Mouse (Mus musculus) B cell, adult 2 months (primary cell): ENCODE data around the gene Castor2.

Source experiments
- DNase-seq, 2 experiments: peaks; one replicate each; pipeline ENCODE4 v3.0.0; 2022

Gene Castor2

DNA sequence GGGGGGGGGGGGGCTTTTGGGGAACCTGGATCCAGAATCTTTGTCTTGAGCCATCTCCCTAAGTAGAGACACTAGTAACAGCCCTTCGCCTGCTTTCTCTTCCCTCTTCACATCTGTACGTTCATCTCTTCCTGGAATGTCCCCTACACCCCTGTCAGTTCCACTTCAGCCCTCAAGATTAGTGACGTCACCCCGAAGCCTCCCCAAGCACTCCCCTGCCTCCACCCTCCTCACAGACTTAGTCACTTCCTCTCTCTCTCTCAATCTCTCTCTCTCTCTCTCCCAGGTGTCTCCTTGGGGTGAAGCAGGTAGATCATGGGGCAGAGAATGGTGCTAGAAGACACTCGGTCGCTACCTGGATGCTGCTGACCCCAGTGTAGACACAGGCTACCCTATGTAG is 3.2 kb downstream of the Castor2 start:
- peak; percentile 28 to 53 for DNase-seq

DNA sequence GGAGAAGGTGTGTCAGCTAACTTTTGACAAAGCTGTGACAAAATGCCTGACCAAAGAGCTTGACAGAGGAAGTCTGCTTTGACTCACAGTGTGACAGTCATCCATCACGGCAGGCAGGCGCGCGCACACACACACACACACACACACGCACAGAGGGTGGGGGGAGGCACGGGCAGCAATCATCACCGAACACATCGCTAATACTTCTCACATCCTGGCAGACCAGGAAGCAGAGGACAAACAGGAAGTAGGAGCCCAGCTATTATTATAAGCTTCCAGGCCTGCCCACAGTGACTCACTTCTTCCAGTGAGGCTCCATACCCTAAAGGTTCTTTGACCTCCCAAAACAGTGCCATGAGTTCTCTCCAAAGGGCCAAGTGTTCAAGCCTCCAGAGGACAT is 6.3 kb downstream of the Castor2 start:
- DNase-seq: no peak

DNA sequence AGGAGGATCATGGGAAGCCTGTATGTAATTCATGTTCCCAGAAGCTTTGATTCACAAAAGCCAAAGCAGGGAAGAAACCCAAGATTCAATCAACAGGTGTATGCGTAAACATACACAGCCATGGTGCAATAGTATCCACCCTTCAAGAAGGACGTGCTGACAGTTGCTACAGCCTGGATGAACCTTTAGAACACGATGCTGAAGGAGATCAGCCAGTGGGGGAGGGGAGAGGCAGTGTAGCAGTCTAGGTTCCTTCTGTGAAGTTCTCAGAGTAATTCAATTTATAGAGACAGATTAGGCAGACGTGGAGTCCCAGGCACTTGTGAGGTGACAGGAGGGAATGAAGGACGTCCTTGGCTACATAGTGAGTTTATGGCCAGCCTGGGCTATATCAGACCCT is 15.5 kb downstream of the Castor2 start:
- DNase-seq: no peak

DNA sequence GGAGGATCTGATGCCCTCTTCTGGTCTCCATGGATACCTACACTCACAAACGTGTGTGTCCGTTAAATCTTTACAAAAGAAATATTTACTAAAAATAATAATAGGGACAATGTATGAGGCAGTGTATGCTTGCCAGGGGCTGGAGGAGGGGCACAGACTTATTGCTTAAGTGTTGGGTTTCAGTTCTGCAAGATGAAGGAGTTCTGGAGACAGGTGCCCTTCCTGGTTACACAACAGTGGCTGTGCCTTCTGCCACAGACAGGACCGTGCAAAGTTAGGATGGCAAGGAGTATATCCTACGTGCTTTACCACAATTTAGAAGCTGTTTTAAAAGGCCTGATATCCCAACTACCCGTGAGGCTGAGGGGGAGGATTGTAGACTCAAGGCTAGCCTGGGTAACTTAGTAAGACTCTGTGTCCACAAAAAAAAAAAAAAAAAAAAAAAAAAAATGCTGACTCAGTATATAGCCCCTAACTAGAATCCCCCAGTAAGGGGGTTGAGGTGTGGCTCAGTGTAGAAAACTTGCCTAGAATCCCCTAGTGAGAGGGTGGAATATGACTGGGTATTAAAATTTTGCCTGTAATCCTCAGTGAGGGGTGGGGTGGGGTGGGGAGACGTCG is 16.2 kb downstream of the Castor2 start:
- no peak for DNase-seq

DNA sequence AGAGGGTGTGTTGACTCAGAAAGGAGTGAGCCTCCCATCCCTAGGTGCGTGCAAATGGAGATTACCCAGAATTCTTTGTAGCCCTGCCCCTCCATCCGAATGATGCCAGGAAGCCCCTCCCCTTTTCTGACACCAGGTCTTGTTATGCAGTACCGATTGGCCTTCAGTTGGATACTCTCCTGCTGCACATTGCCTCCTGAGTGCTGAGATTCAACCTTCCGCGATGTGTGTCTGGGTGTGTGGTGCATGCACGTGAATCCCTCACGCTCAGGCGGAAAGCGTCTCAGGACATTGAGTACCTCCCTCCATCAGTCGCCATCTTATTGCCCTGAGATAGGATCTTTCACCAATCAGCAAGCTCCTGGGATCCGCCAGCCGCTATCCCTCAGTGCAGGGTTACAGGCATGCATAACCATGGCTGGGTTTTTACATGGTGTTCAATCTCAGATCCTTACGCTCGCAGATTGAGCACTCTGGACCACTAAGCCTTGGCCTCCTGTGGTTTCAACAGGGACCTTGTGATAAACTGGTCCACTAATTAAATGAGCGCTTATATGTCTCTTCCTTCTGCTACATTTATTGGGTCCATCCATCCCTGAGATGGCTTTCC is 19.4 kb downstream of the Castor2 start:
- no peak for DNase-seq

DNA sequence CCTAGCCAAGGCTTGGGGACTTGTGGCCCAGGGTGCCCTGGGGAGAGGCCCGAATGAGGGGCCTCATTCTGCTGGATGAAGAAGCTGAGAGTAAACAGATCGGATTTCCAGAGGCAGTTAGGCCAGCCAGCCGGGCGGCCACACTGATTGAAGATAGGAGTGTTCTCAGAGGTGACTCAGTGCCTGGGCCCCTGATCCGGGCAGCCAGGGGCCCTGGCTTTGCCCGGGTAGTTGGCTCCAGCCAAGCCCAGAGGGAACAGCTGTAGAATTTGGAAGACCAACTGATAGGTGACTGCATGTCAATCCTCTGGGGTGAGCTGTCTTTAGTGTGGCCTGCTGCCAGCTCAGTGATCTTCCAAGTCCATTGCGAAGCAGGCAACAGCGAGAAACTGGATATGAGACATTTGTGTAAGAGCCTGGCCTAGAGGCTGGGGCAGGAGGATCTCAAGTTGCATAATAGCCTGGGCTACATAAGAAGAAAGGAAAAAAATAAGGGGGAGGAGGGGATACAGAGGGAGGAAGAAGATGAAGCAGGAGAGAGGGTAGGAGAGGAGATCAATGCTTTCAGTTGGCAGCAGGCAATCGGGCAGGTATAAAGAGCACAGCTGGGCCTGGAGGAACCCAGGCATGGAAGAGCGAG is 20.1 kb downstream of the Castor2 start:
- DNase-seq: no peak

DNA sequence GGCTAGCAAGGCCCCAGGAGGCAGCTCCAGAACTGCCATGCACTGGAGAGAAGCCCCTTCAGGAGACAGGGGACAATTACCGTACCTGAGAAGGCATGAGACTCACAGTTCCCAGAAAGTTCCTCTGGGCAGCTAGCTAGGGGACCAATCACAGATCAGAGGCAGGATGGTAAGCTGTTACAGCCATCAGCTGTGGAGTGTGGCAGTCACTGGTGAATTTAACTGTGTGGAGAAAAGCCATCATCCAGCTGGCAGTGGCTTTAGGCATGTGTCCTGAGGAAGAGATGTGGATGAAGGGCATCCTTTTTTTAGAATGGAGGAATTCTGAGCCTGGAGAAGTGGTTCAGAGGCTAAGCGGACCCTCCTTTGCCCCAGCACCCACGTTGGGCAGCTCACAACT is 20.6 kb downstream of the Castor2 start:
- no peak for DNase-seq

DNA sequence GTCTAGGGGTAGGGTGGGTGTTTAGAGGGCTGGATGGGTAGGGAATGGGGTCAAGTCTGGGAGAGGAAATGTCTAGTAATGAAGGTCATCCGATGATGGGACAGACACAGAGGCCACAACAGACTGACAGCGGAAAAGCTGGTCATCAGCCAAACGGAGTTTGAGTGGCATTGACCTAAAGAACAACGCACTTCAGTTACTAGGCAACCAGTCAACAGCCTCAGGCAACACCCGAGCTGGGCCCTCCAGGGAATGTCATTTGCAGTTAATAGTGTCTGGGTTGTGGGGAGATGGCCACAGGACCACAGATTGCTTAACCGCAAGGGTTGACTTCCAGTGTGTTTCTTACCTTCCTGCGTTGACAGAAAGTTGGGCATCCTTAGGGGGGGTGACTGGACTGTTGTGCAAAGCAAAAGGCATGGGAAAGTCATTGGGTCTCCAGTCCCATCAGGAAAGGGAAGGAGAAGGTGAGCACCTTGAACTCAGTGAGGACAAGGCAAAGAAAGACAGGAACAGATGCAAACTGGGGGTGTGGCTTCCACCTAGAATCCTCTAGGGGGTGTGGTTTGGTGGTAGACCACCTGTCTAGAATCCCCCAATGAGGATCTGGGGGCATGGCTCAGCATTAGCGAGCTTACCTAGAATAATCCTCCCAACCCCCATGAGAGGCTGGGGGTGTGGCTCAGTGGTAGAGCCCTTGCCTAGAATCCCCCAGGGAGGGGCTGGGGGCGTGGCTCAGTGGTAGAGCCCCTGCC is 21.8 kb downstream of the Castor2 start:
- DNase-seq: no peak

DNA sequence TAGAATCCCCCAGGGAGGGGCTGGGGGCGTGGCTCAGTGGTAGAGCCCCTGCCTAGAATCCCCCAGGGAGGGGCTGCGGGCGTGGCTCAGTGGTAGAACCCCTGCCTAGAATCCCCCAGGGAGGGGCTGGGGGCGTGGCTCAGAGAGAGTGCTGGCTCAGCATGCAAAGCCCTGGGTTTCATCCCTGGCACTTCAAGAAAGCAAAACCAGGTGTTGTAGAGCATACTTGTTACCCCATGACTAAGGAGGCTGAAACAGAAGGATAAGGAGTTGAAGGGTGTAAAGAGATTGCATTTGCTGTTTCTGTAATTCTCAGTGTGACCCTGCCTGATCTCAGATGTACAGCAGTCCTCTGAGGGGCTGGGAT is 22.4 kb downstream of the Castor2 start:
- no peak for DNase-seq

DNA sequence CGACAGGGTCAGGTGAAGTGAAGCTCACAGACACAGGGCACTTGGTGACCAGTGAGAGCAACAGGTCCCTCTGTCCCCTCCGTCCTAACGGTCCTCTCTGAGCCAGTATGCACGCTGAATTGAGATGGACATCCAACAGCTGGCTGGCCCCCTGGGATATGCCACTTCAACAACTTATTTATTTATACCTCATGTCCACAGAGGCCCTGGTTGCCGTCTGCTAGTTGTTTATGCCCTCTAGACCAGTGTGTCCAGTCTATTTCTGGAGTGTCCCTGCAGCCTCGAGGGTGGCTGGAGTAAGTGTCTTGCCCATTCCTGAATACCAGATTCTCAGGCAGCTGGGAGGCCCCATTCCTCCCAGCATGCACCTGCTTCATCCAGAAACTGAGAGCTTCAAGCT is 24.3 kb downstream of the Castor2 start:
- DNase-seq: no peak

DNA sequence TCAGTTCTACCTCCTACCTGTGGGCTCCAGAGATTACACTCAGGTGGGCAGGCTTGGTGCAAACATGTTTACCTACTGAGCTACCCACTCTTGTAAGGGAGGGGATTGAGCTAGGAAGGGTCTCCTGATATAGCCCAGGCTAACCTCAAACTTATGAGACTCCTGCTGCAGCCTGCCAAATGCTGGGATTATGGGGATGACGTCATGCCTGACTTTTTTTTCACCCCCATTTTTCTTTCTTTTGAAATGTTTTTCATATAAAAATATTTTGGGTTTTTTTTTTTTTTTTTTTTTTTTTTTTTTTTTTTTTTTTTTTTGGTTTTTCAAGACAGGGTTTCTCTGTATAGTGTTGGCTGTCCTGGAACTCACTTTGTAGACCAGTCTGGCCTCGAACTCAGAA is 26.7 kb downstream of the Castor2 start:
- DNase-seq: no peak

DNA sequence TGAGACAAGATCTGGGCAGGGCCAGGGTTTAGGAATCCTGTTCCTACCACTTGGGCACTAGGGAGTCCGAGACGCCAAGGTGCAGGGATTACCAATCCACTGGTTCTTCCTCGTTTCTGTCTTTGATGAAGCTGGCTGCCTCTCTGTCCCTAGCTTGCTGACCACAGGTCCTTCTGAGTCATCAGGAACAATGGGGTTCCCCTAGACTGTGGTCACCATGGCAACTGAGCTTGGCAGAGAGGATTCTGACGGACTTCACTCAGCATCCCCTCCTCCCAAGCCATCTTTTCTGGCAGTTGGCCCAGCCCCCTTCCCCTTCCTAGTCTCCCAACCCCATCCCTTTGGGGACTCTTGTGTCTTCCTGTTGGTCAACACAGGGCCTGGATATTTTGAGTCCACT is 32.1 kb downstream of the Castor2 start:
- no peak for DNase-seq

DNA sequence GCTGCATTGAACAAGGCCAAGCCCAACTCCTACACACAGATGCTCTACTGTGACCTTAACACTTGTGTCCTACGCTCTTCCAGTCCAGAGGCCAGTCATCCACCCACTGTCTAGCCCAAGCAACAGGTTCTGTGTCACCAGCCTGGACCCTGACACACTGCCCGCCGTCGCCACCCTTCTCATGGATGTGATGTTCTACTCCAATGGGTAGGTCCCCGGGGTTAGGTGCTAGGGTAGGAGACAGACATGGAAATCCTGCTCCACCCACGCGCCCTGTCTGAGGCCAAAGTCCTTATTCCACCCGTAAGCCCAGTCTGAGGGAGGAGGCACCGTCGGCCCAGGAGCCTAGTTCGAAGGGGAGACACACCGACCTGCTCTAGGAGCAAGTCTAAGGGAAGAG is 36.5 kb downstream of the Castor2 start:
- DNase-seq: no peak

DNA sequence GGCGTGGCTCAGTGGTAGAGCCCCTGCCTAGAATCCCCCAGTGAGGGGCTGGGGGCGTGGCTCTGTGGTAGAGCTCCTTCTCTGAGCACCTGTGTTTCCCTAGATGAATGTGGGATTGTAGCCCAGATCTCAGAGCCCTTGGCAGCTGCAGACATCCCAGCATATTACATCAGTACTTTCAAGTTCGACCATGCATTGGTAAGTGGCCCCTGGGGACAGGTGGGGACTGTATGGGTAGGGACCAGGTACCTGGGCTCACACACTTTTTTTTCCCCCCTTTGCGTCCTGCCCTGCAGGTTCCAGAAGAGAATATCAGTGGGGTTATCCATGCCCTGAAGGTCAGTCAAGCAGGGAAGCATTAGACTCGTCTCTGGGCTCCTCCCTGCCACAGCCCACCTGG is 38.4 kb downstream of the Castor2 start:
- DNase-seq: no peak

DNA sequence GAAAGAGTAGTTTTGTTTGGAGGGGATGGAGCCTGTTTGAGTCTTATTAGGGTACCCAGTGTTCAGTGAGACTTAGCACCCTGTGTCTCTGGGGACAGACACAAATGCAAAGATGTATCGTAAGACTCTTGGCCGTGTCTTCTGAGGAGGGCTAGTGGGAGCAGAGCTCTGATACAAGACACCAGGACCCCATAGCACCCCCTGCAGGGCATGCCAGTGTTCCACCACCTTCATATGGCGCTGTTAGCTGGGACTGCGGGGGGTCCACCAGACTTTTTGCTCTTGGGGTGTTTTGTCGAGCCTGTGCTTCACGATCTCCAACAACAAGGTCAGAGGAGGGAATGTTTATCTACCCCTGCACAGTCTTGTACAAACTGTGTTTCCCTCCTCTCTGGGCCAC is 39.9 kb downstream of the Castor2 start:
- DNase-seq: no peak

DNA sequence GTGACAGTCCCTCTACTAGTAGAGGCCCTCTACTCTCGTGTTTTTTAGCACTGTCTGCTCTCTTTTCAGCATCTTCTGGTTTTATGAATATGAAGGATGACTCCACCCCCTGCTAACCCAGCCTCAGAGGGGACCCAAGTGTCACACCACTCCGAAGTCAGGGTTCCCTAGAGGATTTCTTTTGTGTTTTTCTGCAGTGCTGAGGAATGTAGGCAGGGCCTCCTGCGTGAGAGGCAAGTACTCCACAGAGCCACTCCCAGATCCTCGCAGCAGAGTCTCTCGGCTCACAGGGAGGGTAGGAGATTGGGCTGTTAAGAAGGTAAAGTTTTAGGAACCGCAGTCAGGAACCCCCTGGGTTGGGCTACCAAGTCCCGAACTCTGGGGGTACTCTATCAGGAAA is 41.7 kb downstream of the Castor2 start:
- no peak for DNase-seq

DNA sequence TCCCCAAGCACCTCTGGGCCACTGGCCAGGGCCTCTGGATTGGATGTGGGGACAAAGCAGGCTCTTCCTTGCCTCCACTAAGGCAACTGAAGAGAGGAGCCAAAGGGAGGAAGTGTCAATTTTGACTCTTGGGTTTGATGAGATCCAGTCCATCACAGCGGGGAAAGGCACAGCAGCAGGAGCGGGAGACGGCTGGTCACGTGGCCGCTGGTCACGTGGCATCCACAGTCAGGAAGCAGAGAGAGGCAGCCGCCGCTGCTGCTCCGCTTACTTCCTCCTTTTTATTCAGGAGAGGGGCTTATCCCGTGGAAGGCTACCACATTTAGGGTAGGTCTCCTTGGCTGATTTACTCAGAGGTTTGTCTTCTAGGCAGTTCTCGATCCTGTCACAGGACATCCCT is 42.9 kb downstream of the Castor2 start:
- no peak for DNase-seq

DNA sequence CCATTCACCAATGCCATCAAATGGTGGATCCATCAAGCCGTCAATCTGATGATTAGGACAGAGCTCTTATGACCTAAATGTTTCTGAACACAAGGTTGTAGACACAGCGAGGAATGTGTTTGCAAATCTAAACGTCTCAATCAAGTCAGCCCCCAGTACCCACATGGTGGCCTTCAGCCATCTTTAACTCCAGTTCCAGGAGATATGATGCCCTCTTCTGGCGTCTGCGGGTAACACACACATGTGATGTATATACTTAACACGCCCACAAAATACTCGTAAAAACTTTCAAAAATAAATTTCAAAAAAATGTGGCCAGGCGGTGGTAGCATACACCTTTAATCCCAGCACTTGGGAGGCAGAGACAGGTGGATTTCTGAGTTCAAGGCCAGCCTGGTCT is 45.5 kb downstream of the Castor2 start:
- DNase-seq: no peak

DNA sequence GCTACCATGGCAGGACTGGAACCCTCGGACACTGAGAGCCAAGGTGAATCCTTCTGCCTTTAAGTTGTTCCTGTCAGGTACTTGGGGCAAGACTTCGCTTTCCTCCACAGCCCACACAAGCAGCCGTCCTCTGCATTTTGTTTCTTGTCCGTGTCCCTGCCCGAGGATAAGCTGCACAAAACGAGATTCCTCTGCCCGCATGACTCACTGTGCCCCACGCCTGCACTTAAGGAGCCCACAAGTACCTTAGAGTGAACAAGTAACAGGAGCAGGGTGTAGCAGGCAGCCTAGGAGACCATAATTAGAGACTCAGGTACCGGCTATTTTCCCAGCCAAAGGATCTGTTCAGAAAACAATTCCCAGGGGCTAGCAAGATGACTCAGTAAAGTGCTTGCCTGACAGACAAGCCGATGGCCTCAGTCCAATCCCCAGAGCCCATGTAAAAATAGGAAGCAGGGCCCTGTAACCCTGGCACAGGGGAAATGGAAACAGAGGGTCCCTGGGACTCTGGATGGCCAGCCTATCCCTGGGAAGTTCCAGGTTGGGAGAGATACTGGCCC is 47.8 kb downstream of the Castor2 start:
- DNase-seq: no peak

DNA sequence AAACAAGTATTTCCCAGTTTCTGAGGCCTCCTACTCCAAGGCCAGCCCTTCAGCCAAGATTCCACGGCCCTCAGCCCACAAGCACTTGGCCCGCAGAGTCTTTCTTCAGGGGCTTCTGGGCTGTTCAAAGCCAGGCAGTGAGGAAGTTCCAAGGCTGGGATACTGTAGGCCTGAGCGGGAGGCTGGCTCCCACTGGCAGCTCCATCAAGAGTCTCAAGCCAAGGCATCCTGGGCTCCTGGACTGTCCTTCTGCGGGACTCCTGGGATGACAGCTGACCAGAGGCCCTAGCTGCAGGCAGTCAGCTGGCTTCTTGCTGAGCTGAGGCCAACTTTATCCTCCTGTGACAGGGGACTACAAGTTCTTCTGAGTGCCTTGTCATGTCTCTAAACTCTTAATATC is 48.6 kb downstream of the Castor2 start:
- no peak for DNase-seq

DNA sequence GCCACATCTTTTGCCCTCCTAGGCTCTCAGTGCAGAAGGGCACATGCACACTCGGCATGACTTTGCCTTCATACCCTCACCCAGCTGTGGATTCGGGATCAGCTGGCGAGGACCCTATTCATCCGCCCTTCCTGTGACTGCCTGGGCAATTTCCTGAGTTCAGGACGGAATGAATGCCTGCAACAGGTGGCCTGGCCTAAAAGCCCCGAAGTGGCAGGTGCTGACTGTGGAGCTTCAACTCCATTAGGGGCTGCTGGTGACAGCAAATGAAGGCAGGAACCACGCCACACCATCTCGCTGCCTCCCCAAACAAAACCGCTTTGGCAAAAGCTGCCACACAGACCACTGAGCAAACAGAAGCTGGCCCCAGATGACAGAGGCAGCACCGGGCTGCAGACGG is 52.4 kb downstream of the Castor2 start:
- no peak for DNase-seq

DNA sequence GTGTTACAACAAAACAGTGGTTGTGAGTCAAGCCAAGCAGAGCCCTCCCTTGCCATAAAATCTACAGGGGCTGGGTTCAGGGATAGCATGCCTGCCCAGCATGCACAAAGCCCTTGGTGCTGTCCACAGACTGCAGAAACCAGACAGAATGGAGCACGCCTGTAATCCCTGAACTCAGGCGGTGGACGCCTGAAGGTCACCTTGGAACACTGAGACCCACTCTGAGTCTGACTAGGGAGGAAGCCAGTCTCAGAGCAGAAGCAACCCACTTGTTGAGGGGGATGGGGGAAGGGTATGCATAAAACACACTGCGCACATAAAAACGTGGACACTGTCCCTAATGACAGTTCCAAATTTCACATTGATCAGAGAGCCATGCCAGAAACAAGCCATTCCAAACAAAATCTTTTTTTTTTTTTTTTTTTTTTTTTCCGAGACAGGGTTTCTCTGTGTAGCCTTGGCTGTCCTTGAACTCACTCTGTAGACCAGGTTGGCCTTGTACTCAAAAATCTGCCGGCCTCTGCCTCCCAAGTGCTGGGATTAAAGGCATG is 56.5 kb downstream of the Castor2 start:
- no peak for DNase-seq

DNA sequence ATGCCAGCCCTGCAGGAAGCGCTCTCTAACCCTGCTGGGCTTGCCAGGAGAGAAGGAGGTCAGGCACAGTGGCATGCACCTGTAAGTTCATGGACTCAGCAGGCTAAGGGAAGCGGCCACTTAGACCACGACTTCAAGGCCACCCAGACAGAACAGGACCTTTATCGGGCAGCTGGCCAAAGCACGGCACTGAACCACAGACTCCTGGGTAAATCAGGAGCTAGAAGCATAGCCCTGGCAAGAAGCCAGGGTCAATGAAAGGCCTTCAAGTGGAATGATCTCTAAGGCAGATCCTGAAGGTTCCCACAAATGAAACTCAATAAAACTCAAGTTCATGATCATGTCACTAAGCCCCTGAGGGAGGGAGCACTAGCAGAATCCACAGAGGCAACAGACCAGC is 65.2 kb downstream of the Castor2 start:
- DNase-seq: no peak

DNA sequence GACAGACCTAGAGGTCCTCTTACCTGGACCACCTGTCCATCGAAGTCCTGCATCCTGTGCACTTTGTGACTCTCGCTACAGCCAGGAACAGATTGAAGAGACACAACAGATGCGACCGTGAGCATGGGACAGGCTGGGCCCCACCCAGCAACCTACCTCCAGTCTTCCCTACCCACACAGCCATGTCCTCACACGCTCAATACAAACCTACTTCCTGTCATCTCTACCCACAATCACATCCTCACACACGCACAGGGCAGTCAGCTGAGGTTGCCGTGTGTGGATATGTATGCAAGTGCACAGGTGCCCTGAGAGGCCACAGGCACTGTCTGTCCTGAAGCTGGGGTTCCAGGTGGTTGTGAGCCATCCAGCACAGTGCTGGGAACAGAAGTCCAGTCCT is 67.1 kb downstream of the Castor2 start:
- no peak for DNase-seq
